Mouse (Mus musculus) CD4-positive, CD25-positive, alpha-beta regulatory T cell, adult 2 months (primary cell): Measurements from ENCODE around the gene Fut7.

Source experiments
- DNase-seq: peaks from one replicate; pipeline ENCODE4 v3.0.0-alpha.2; 2012; ENCODE audit warnings: low read depth, low spot score

Gene Fut7

GRCm38 (mm10) chr2:25458911-25459310, 35.8 kb downstream of the Fut7 start:
- no peak for DNase-seq

GRCm38 (mm10) chr2:25460135-25460534, 37.1 kb downstream of the Fut7 start:
- no peak for DNase-seq

GRCm38 (mm10) chr2:25460551-25461309, 37.7 kb downstream of the Fut7 start, which contains the start of gene Paxx:
Gene Paxx (minus strand): TSS chr2:25461094.
- DNase-seq: peak; percentile 99

GRCm38 (mm10) chr2:25461407-25461806, 38.3 kb downstream of the Fut7 start:
- no peak for DNase-seq

- DNase-seq: no peak
These were observed 40.6 kb downstream of the Fut7 start for GRCm38 (mm10) chr2:25463630-25464029.

GRCm38 (mm10) chr2:25465256-25465655, 42.2 kb downstream of the Fut7 start:
- no peak for DNase-seq

- peak; percentile 87 for DNase-seq
These were observed 43.0 kb downstream of the Fut7 start for GRCm38 (mm10) chr2:25465816-25466635.

GRCm38 (mm10) chr2:25467606-25468303, 44.7 kb downstream of the Fut7 start:
- DNase-seq: no peak

GRCm38 (mm10) chr2:25468962-25469915, 46.2 kb downstream of the Fut7 start:
- DNase-seq: no peak

GRCm38 (mm10) chr2:25469969-25470368, 46.9 kb downstream of the Fut7 start, which contains the start of gene Ptgds:
Gene Ptgds (minus strand): TSS chr2:25470046.
- no peak for DNase-seq

GRCm38 (mm10) chr2:25472550-25472949, 49.5 kb downstream of the Fut7 start:
- DNase-seq: no peak
